Mouse (Mus musculus) telencephalon, adult 2 months (tissue): Measurements from ENCODE around the gene Zfp580.

Experiments used
- DNase-seq: peaks from one replicate; pipeline ENCODE4 v3.0.0-alpha.2; 2011; ENCODE audit warnings: low read depth, low spot score

The Zfp580 gene

GRCm38 (mm10) chr7:5035628-5036027, 15.7 kb upstream of the Zfp580 start:
- no peak for DNase-seq

DNA sequence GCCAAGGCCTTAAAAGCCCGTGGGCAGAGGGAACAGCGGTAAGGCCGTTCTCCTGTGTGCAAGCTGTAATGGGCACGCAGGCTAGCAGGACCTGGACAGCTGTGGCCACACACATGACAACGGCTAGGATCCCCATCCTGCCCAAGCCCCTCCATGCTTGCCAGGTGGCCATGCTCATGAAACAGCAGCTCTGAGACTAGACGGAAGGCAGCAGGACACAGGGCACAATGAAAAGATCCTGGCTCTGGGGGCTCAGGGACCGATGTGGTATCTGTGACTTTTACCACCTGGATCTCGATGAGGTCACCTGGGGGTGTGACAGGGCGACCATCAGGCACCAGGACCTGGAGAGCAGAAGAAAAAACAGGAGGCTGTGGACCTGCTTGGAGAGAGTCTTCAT, 15.2 kb upstream of the Zfp580 start:
- DNase-seq: no peak

DNA sequence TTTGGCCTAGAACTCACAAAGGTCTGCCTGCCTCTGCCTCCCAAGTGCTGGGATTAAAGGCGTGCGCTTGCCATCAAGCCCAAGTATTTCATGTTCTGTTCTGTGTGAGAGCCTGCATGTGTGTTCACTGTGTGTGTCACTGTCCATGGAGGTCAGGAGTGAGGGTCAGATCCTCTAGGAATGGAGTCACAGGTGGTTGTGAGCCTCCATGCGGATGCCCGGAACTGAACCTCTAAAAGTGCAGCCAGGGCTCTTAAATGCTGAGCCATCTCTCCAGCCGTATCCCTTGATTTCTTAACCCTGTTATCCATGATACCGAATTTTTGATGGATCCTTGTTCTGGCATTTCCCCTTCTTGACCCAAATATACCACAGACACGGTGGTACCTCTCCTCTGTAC, 14.3 kb upstream of the Zfp580 start:
- DNase-seq: no peak

GRCm38 (mm10) chr7:5037467-5037866, 13.9 kb upstream of the Zfp580 start:
- no peak for DNase-seq

- DNase-seq: peak; percentile 84
Measured at GRCm38 (mm10) chr7:5038109-5038732, 13.1 kb upstream of the Zfp580 start, which contains the start of gene Zfp784. Zfp784 (minus strand) TSS chr7:5038446.

GRCm38 (mm10) chr7:5038940-5039339, 12.4 kb upstream of the Zfp580 start:
- DNase-seq: no peak

DNA sequence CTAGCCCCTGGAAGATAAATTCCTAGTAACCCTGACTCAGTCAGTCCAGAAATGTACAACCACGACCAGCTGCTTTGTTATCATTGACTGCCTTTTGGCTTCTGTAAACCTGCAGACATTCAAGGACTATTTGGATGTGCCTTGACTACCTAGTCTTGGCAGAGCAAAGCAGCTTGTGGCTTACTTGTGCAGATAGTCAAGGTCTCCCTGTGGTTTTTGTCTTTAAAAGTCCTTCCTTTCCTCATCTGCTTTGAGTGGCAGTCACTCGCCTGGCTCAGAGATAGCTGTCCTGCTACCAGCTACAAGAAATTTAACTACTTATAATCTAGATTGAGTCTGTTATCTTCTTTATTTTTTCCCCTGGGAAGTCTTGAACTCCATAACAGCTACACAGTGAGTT, 6.4 kb upstream of the Zfp580 start:
- DNase-seq: no peak

- DNase-seq: no peak
Measured at GRCm38 (mm10) chr7:5046112-5046511, 5.2 kb upstream of the Zfp580 start.

- no peak for DNase-seq
Measured at GRCm38 (mm10) chr7:5047313-5047712, 4.0 kb upstream of the Zfp580 start.

DNA sequence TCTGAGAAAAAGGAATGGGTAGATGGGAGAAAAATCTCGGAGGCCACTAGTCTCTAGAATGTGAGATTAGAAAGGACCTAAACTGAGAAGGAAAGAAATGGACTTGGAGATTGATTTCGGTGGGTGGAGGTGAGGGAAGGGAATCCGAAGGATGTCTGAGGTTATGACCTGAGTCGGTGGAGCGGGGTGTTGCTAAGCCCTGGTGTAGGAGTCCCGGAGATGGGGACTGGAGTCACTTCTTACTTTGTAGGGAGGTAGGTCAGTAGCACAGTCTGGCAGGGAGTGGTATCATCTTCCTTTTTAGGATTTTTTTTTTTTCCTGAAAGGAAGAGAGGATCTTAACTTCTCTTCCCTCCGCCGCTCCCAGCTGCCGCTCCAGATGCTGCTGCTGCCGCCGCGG, 1.1 kb downstream of the Zfp580 start:
- no peak for DNase-seq

DNA sequence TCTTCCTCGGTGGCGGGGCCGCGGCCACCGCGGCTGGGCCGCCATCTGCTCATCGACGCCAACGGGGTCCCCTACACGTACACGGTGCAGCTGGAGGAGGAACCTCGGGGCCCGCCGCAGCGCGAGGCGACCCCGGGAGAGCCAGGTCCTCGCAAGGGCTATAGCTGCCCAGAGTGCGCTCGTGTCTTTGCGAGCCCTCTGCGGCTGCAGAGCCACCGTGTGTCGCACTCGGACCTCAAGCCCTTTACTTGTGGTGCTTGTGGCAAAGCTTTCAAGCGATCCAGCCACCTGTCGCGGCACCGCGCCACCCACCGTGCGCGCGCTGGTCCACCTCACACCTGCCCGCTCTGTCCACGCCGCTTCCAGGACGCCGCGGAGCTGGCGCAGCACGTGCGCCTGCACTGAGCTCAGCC, 1.6 kb downstream of the Zfp580 start:
- no peak for DNase-seq

- DNase-seq: no peak
Measured at GRCm38 (mm10) chr7:5053456-5054179, 2.3 kb downstream of the Zfp580 start.

- DNase-seq: no peak
Measured at GRCm38 (mm10) chr7:5056651-5057263, 5.4 kb downstream of the Zfp580 start.

GRCm38 (mm10) chr7:5057381-5057780, 6.0 kb downstream of the Zfp580 start:
- DNase-seq: no peak

DNA sequence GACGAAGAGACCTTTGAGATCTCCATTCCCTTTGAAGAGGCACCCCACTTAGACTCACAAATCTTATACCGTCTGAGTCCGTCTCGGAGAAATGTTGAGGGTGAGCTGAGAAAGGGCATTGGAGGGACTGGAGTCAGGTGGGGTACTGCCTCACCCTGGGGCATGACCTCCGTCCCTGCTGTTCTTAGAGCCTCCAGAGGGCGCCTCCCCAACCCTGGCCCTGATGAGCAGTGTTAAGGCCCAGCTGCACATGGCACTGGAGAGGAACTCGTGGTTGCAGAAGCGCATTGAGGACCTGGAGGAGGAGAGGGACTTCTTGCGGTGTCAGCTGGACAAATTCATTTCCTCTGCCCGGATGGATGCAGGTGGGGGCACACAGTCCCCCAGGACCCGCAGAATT, 6.5 kb downstream of the Zfp580 start:
- no peak for DNase-seq

DNA sequence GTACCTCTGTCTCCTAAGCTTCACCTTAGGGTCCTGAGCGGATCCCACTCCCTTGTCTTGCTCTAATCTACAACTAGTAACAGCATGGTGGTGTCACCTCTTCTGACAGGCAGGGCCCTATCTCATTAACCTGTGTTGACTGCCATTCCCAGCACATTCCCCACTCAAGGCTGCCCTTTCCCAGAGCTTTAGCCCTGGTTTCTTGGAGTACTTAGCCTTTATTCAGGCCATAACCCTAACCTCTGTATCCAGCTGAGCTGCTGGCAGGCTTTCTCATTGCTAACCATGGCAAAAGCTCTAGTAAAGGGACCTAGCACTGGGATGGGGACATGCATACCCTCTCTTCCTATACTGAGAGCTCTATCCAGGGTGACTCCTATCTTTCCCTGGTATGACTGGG, 7.3 kb downstream of the Zfp580 start:
- DNase-seq: no peak

GRCm38 (mm10) chr7:5059421-5059820, 8.1 kb downstream of the Zfp580 start:
- no peak for DNase-seq

DNA sequence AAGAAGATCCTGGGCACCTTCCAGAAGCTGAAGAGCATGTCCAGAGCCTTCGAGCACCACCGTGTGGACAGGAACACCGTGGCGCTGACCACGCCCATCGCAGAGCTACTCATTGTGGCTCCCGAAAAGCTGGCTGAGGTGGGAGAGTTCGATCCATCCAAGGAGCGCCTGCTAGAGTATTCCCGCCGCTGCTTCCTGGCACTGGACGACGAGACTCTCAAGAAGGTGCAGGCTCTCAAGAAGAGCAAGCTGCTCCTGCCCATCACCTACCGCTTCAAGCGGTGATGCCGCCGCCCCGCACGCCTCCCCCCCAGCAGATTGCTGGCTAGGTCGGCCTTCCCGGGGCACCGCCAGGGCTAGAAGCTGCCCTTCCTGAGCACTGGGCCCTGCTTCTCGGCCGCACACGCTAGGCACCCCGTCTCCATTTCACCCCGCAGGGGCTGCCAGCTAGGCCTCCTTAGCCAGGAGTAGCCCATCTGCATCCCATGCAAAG, 8.9 kb downstream of the Zfp580 start:
- DNase-seq: no peak

GRCm38 (mm10) chr7:5060944-5061773, 9.8 kb downstream of the Zfp580 start:
- peak; percentile 97 for DNase-seq

DNA sequence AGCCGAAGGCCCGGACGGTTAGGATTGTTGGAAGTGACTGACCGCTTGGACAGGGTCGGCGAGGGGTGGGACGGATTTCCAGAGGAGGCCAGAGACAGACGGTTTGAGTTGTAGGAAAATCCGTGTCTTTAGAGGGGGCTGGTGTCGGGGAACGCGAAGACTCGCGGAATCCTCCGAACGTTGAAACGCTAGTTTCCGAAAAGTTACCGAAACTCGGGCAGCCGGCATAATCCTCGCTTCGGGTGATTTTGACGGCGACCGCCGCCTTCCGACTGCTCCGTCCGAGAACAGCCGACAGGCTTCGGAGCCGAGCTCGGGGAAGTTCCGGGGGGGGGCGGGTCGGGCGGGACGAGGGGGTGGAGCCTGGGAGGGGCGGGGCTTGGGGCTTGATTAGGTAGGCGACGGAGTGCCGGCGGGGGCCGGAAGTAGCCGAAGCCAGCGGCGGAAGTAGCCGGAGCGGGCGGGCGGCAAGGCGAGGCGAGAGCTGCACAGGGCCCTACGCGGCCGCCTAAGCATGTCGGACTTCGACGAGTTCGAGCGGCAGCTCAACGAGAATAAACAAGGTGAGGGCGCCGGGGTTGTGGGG, 10.5 kb downstream of the Zfp580 start, which contains the start of gene U2af2:
TSS of gene U2af2 (plus strand) at position 370 of the 586 bp plus-strand sequence.
- DNase-seq: peak; percentile 90

GRCm38 (mm10) chr7:5062360-5063001, 11.1 kb downstream of the Zfp580 start:
- DNase-seq: no peak
